Mouse (Mus musculus): ENCODE measurements around the gene Slc27a1.
A peak's percentile ranks its signal among the peaks of the same experiment; 100 is the strongest.

Gene Slc27a1

GRCm38 (mm10) chr8:71580201-71580600 lies 11.5 kb downstream of the Slc27a1 start:
- peak; percentile 58 for DNase-seq (ENCODE audit: inconsistent ontology term)

- peak; percentile 57 for DNase-seq (ENCODE audit: inconsistent ontology term)
These were observed 18.2 kb downstream of the Slc27a1 start for GRCm38 (mm10) chr8:71586891-71587290.

- DNase-seq (ENCODE audit: inconsistent ontology term): no peak
These were observed 20.1 kb downstream of the Slc27a1 start for GRCm38 (mm10) chr8:71588762-71589161.

GRCm38 (mm10) chr8:71591017-71591416 lies 22.3 kb downstream of the Slc27a1 start:
- no peak for DNase-seq (ENCODE audit: inconsistent ontology term)

GRCm38 (mm10) chr8:71591471-71592373 lies 23.0 kb downstream of the Slc27a1 start, which contains the start of gene Pgls:
Pgls (plus strand) TSS chr8:71592176.
- DNase-seq (ENCODE audit: inconsistent ontology term): peak; percentile 97

- DNase-seq (ENCODE audit: inconsistent ontology term): no peak
These were observed 23.9 kb downstream of the Slc27a1 start for GRCm38 (mm10) chr8:71592374-71593170.

- no peak for DNase-seq (ENCODE audit: inconsistent ontology term)
These were observed 25.1 kb downstream of the Slc27a1 start for GRCm38 (mm10) chr8:71593556-71594323.

GRCm38 (mm10) chr8:71594324-71594722 lies 25.6 kb downstream of the Slc27a1 start:
- DNase-seq (ENCODE audit: inconsistent ontology term): no peak

GRCm38 (mm10) chr8:71595862-71596261 lies 27.2 kb downstream of the Slc27a1 start:
- DNase-seq (ENCODE audit: inconsistent ontology term): peak; percentile 85

GRCm38 (mm10) chr8:71596384-71596783 lies 27.7 kb downstream of the Slc27a1 start:
- DNase-seq (ENCODE audit: inconsistent ontology term): no peak

GRCm38 (mm10) chr8:71596798-71597197 lies 28.1 kb downstream of the Slc27a1 start:
- DNase-seq (ENCODE audit: inconsistent ontology term): no peak

- DNase-seq (ENCODE audit: inconsistent ontology term): no peak
These were observed 28.8 kb downstream of the Slc27a1 start, which contains the start of gene Fam129c for GRCm38 (mm10) chr8:71597451-71597850. Fam129c (plus strand) TSS chr8:71597648.

- no peak for DNase-seq (ENCODE audit: inconsistent ontology term)
These were observed 29.7 kb downstream of the Slc27a1 start for GRCm38 (mm10) chr8:71598375-71598774.

GRCm38 (mm10) chr8:71598841-71599240 lies 30.2 kb downstream of the Slc27a1 start:
- no peak for DNase-seq (ENCODE audit: inconsistent ontology term)

GRCm38 (mm10) chr8:71601939-71602665 lies 33.4 kb downstream of the Slc27a1 start:
- DNase-seq (ENCODE audit: inconsistent ontology term): no peak

GRCm38 (mm10) chr8:71602666-71603334 lies 34.1 kb downstream of the Slc27a1 start:
- peak; percentile 60 for DNase-seq (ENCODE audit: inconsistent ontology term)

- DNase-seq (ENCODE audit: inconsistent ontology term): no peak
These were observed 35.3 kb downstream of the Slc27a1 start for GRCm38 (mm10) chr8:71604021-71604420.

GRCm38 (mm10) chr8:71610822-71611651 lies 42.4 kb downstream of the Slc27a1 start, which contains the start of gene Colgalt1:
Colgalt1 (plus strand) TSS chr8:71610998.
- DNase-seq (ENCODE audit: inconsistent ontology term): peak; percentile 99

GRCm38 (mm10) chr8:71612141-71612540 lies 43.5 kb downstream of the Slc27a1 start:
- no peak for DNase-seq (ENCODE audit: inconsistent ontology term)
